Mouse (Mus musculus): ENCODE results near the gene Cdkn2d. TPM values are rescaled to one million over a fixed set of nuclear protein-coding genes. Genes with fewer than 3 reads are reported as not detected.
A peak's percentile ranks its signal among the peaks of the same experiment; 100 is the strongest.
"Not testable (repeated sequence)": the region's sequence is repeated elsewhere in the genome, so short reads cannot be mapped to it uniquely, and the experiment has no call there.

Gene Cdkn2d
- polyA plus RNA-seq, 1 experiment from 2014 or later = 80.4 TPM

GRCm38 (mm10) chr9:21261831-21262230 lies 29.4 kb downstream of the Cdkn2d start:
- Histone ChIP-seq H3K9me3 (no peaks in the 10 kb centered on the region), H3K4me1 (peaks cover 19% of the 10 kb centered on the region), H3K27me3 (replicated peaks) (no peaks in the 10 kb centered on the region), H3K27ac (replicated peaks) (no peak overlapping the region), H3K4me2 (no peak overlapping the region), H3K9ac (no peak overlapping the region), H3K4me3 (no peak overlapping the region), H3K36me3 (peaks cover 4% of the 10 kb centered on the region)
- WGBS = 67% methylated on average over 2 of the region's 2 CpGs
- ATAC-seq (ENCODE audit: extremely low read depth, insufficient number of reproducible peaks, low FRiP score, low TSS enrichment) = no peak

GRCm38 (mm10) chr9:21260491-21261040 lies 30.6 kb downstream of the Cdkn2d start:
- no peaks in the 10 kb centered on the region for H3K9me3 ChIP-seq
- 75% methylated on average over 6 of the region's 6 CpGs for WGBS
- H3K4me3 ChIP-seq = no peak overlapping the region
- no peaks in the 10 kb centered on the region for H3K27me3 ChIP-seq (replicated peaks)
- H3K36me3 ChIP-seq = no peaks in the 10 kb centered on the region
- no peak overlapping the region for H3K4me2 ChIP-seq
- H3K9ac ChIP-seq = no peak overlapping the region
- H3K27ac ChIP-seq (replicated peaks) = no peak overlapping the region
- no peak for ATAC-seq (ENCODE audit: extremely low read depth, insufficient number of reproducible peaks, low FRiP score, low TSS enrichment)
- peaks cover 7% of the 10 kb centered on the region for H3K4me1 ChIP-seq

GRCm38 (mm10) chr9:21256349-21256748 lies 34.9 kb downstream of the Cdkn2d start:
- 72% methylated on average over 4 of the region's 4 CpGs for WGBS
- H3K9me3 ChIP-seq; H3K36me3 ChIP-seq; H3K4me2 ChIP-seq; H3K27ac ChIP-seq (replicated peaks); H3K9ac ChIP-seq; H3K4me3 ChIP-seq; ATAC-seq (ENCODE audit: extremely low read depth, insufficient number of reproducible peaks, low FRiP score, low TSS enrichment); H3K4me1 ChIP-seq: not testable (repeated sequence)
- H3K27me3 ChIP-seq (replicated peaks) = peaks cover 20% of the 10 kb centered on the region

GRCm38 (mm10) chr9:21254690-21255089 lies 36.5 kb downstream of the Cdkn2d start:
- H3K27me3 ChIP-seq (replicated peaks) = peaks cover 37% of the 10 kb centered on the region
- H3K4me3 ChIP-seq = no peak overlapping the region
- H3K36me3 ChIP-seq = no peaks in the 10 kb centered on the region
- no peak overlapping the region for H3K27ac ChIP-seq (replicated peaks)
- no peaks in the 10 kb centered on the region for H3K9me3 ChIP-seq
- no peak for ATAC-seq (ENCODE audit: extremely low read depth, insufficient number of reproducible peaks, low FRiP score, low TSS enrichment)
- no peak overlapping the region for H3K9ac ChIP-seq
- H3K4me1 ChIP-seq = peaks cover 7% of the 10 kb centered on the region; the same call in 1 of the 2 replicates
- no peak overlapping the region for H3K4me2 ChIP-seq

GRCm38 (mm10) chr9:21251116-21251735 lies 40.0 kb downstream of the Cdkn2d start:
- no peaks in the 10 kb centered on the region for H3K36me3 ChIP-seq
- no peak overlapping the region for H3K4me3 ChIP-seq
- no peak overlapping the region for H3K4me2 ChIP-seq
- no peak for ATAC-seq (ENCODE audit: extremely low read depth, insufficient number of reproducible peaks, low FRiP score, low TSS enrichment)
- 57% methylated on average over 13 of the region's 13 CpGs for WGBS
- H3K27me3 ChIP-seq (replicated peaks) = peaks cover 72% of the 10 kb centered on the region
- no peak overlapping the region for H3K27ac ChIP-seq (replicated peaks)
- H3K4me1 ChIP-seq = peaks cover 17% of the 10 kb centered on the region
- H3K9me3 ChIP-seq = no peaks in the 10 kb centered on the region
- no peak overlapping the region for H3K9ac ChIP-seq

- WGBS = 22% methylated on average over 2 of the region's 2 CpGs
- H3K27me3 ChIP-seq (replicated peaks) = peaks cover 79% of the 10 kb centered on the region
- ATAC-seq (ENCODE audit: extremely low read depth, insufficient number of reproducible peaks, low FRiP score, low TSS enrichment) = no peak
Observed at GRCm38 (mm10) chr9:21250509-21250908, 40.7 kb downstream of the Cdkn2d start.

GRCm38 (mm10) chr9:21249629-21250508 lies 41.3 kb downstream of the Cdkn2d start:
- no peak overlapping the region for H3K4me2 ChIP-seq
- no peaks in the 10 kb centered on the region for H3K9me3 ChIP-seq
- H3K4me1 ChIP-seq = peaks cover 24% of the 10 kb centered on the region
- no peak overlapping the region for H3K4me3 ChIP-seq
- H3K27ac ChIP-seq (replicated peaks) = no peak overlapping the region
- H3K36me3 ChIP-seq = no peaks in the 10 kb centered on the region
- no peak overlapping the region for H3K9ac ChIP-seq
- no peak for ATAC-seq (ENCODE audit: extremely low read depth, insufficient number of reproducible peaks, low FRiP score, low TSS enrichment)
- peaks cover 85% of the 10 kb centered on the region for H3K27me3 ChIP-seq (replicated peaks)
- WGBS = 19% methylated on average over 17 of the region's 17 CpGs

More at GRCm38 (mm10) chr9:21250509-21250908, 40.7 kb downstream of the Cdkn2d start:
- H3K9ac ChIP-seq = no peak overlapping the region
- H3K4me2 ChIP-seq = no peak overlapping the region
- no peak overlapping the region for H3K27ac ChIP-seq (replicated peaks)
- no peak overlapping the region for H3K4me3 ChIP-seq
- no peaks in the 10 kb centered on the region for H3K36me3 ChIP-seq
- peaks cover 17% of the 10 kb centered on the region for H3K4me1 ChIP-seq
- H3K9me3 ChIP-seq = no peaks in the 10 kb centered on the region

- peaks cover 99% of the 10 kb centered on the region for H3K27me3 ChIP-seq (replicated peaks)
- 2% methylated on average over 29 of the region's 30 CpGs for WGBS
- H3K9me3 ChIP-seq = no peaks in the 10 kb centered on the region
- no peak within 1 kb of the TSS for H3K27ac ChIP-seq (replicated peaks)
- H3K4me2 ChIP-seq = peak within 1 kb of the TSS; percentile 69
- H3K4me1 ChIP-seq = peaks cover 35% of the 10 kb centered on the region
- peak within 1 kb of the TSS; percentile 48 for H3K4me3 ChIP-seq
- H3K9ac ChIP-seq = peak within 1 kb of the TSS; percentile 74
- no peaks in the 10 kb centered on the region for H3K36me3 ChIP-seq
- ATAC-seq (ENCODE audit: extremely low read depth, insufficient number of reproducible peaks, low FRiP score, low TSS enrichment) = no peak
Observed at GRCm38 (mm10) chr9:21248326-21248725, 42.9 kb downstream of the Cdkn2d start, which contains the start of gene S1pr5. Gene S1pr5 (minus strand): TSS chr9:21248443.

- Histone ChIP-seq H3K4me2 (no peak overlapping the region), H3K27ac (replicated peaks) (no peak overlapping the region), H3K4me1 (peaks cover 35% of the 10 kb centered on the region), H3K9me3 (peaks cover 5% of the 10 kb centered on the region; the same call in 1 of the 2 replicates), H3K36me3 (no peaks in the 10 kb centered on the region), H3K27me3 (replicated peaks) (peaks cover 97% of the 10 kb centered on the region), H3K4me3 (no peak overlapping the region), H3K9ac (no peak overlapping the region)
- WGBS = 88% methylated on average over 1 of the region's 1 CpGs
- no peak for ATAC-seq (ENCODE audit: extremely low read depth, insufficient number of reproducible peaks, low FRiP score, low TSS enrichment)
Observed at GRCm38 (mm10) chr9:21246342-21246741, 44.9 kb downstream of the Cdkn2d start.

GRCm38 (mm10) chr9:21245113-21245487 lies 46.1 kb downstream of the Cdkn2d start:
- Histone ChIP-seq H3K36me3 (no peaks in the 10 kb centered on the region), H3K27ac (replicated peaks) (no peak overlapping the region), H3K9ac (peak overlapping the region; percentile 73), H3K4me3 (peak overlapping the region; percentile 57), H3K27me3 (replicated peaks) (peaks cover 84% of the 10 kb centered on the region), H3K9me3 (peaks cover 5% of the 10 kb centered on the region; the same call in 1 of the 2 replicates), H3K4me1 (peaks cover 32% of the 10 kb centered on the region), H3K4me2 (peak overlapping the region; percentile 82)
- 1% methylated on average over 16 of the region's 16 CpGs for WGBS
- no peak for ATAC-seq (ENCODE audit: extremely low read depth, insufficient number of reproducible peaks, low FRiP score, low TSS enrichment)

- Histone ChIP-seq H3K9ac (peak overlapping the region; percentile 73), H3K4me3 (peak overlapping the region; percentile 57), H3K9me3 (peaks cover 5% of the 10 kb centered on the region; the same call in 1 of the 2 replicates), H3K27ac (replicated peaks) (no peak overlapping the region), H3K4me2 (peak overlapping the region; percentile 82), H3K27me3 (replicated peaks) (peaks cover 79% of the 10 kb centered on the region), H3K36me3 (no peaks in the 10 kb centered on the region), H3K4me1 (peaks cover 29% of the 10 kb centered on the region)
- ATAC-seq (ENCODE audit: extremely low read depth, insufficient number of reproducible peaks, low FRiP score, low TSS enrichment) = peak; percentile 42; the same call in 1 of the 2 replicates
- under 1% methylated on average over 72 of the region's 72 CpGs for WGBS
Observed at GRCm38 (mm10) chr9:21244428-21245112, 46.6 kb downstream of the Cdkn2d start.
